Mouse (Mus musculus) adrenal gland, adult (tissue): Measurements from ENCODE around the gene Ptprs.
"Not testable (repeated sequence)": the region's sequence is repeated elsewhere in the genome, so short reads cannot be mapped to it uniquely, and the experiment has no call there.

Source experiments
- DNase-seq, 2 experiments: peaks; one replicate each; pipeline ENCODE4 v3.0.0; 2022 to 2023; ENCODE audit warnings: low spot score in 1 of 2; ENCODE audit not compliant: inconsistent age in 2 of 2

Ptprs gene

GRCm38 (mm10) chr17:56476402-56476752 is at the start of gene Ptprs:
Gene Ptprs (minus strand): TSS chr17:56476483.
- peak; percentile 97 to 98 for DNase-seq

GRCm38 (mm10) chr17:56524943-56525342 is 48.7 kb upstream of the Ptprs start:
- DNase-seq, result no peak

GRCm38 (mm10) chr17:56522744-56523143 is 46.5 kb upstream of the Ptprs start:
- DNase-seq, result no peak

- DNase-seq, result peak in 1 of 2 experiments; percentile 35
Observed at GRCm38 (mm10) chr17:56515690-56516410, 39.6 kb upstream of the Ptprs start.

GRCm38 (mm10) chr17:56514916-56515315 is 38.6 kb upstream of the Ptprs start:
- DNase-seq, result no peak

- DNase-seq, result no peak
Observed at GRCm38 (mm10) chr17:56514330-56514729, 38.0 kb upstream of the Ptprs start.

- no peak for DNase-seq
Observed at GRCm38 (mm10) chr17:56512310-56512709, 36.0 kb upstream of the Ptprs start, which contains the start of gene Znrf4. Gene Znrf4 (minus strand): TSS chr17:56512431.

GRCm38 (mm10) chr17:56511707-56512090 is 35.4 kb upstream of the Ptprs start:
- DNase-seq, result no peak

- DNase-seq, result no peak
Observed at GRCm38 (mm10) chr17:56510970-56511706, 34.9 kb upstream of the Ptprs start.

GRCm38 (mm10) chr17:56510473-56510969 is 34.2 kb upstream of the Ptprs start:
- DNase-seq, result peak in 1 of 2 experiments; percentile 70

- DNase-seq, result no peak
Observed at GRCm38 (mm10) chr17:56509707-56510472, 33.6 kb upstream of the Ptprs start.

GRCm38 (mm10) chr17:56509021-56509640 is 32.8 kb upstream of the Ptprs start:
- peak in 1 of 2 experiments; percentile 4 for DNase-seq

GRCm38 (mm10) chr17:56507161-56508068 is 31.1 kb upstream of the Ptprs start:
- DNase-seq, result peak; percentile 97 to 98

- no peak for DNase-seq
Observed at GRCm38 (mm10) chr17:56506417-56507065, 30.3 kb upstream of the Ptprs start.

- peak in 1 of 2 experiments; percentile 49 for DNase-seq
Observed at GRCm38 (mm10) chr17:56505401-56505800, 29.1 kb upstream of the Ptprs start.

GRCm38 (mm10) chr17:56502526-56502925 is 26.2 kb upstream of the Ptprs start:
- peak in 1 of 2 experiments; percentile 67 for DNase-seq

- DNase-seq, result not testable (repeated sequence)
Observed at GRCm38 (mm10) chr17:56501635-56502400, 25.5 kb upstream of the Ptprs start.

- DNase-seq, result no peak
Observed at GRCm38 (mm10) chr17:56499229-56499628, 22.9 kb upstream of the Ptprs start.

- DNase-seq, result no peak
Observed at GRCm38 (mm10) chr17:56494480-56494879, 18.2 kb upstream of the Ptprs start.
